Mouse (Mus musculus) limb, embryonic 13.5 days (tissue): ENCODE data around the gene Vwf. TPM values are rescaled to one million over a fixed set of nuclear protein-coding genes. Genes with fewer than 3 reads are reported as not detected.

ENCODE experiments used
- ATAC-seq: fragments of 200-750 bp; cut with Nextera tagmentation; 2 replicates; pipeline ENCODE4 v1.8.0; 2017; ENCODE audit warnings: low read depth, moderate number of reproducible peaks, moderate TSS enrichment; ENCODE audit not compliant: low FRiP score
- H3K27ac ChIP-seq: fragments of 300-500 bp; sonication (generic); 2 replicates; pipeline ENCODE4 v1.5.1; 2015; ENCODE audit warnings: inconsistent platforms, mild to moderate bottlenecking, moderate library complexity
- H3K27me3 ChIP-seq: fragments of 300-500 bp; sonication (generic); 2 replicates; pipeline ENCODE4 v1.6.1; 2015; ENCODE audit warnings: mild to moderate bottlenecking, inconsistent platforms
- H3K36me3 ChIP-seq: fragments of 300-500 bp; sonication (generic); 2 replicates; pipeline ENCODE4 v1.6.1; 2015; ENCODE audit warnings: inconsistent platforms, mild to moderate bottlenecking, moderate library complexity
- H3K4me1 ChIP-seq: fragments of 300-500 bp; sonication (generic); 2 replicates; pipeline ENCODE4 v1.6.1; 2015; ENCODE audit warnings: inconsistent platforms
- H3K4me2 ChIP-seq: fragments of 300-500 bp; sonication (generic); replicated peaks from 2 replicates; pipeline ENCODE4 v1.6.1; 2015; ENCODE audit warnings: inconsistent platforms, mild to moderate bottlenecking, moderate library complexity
- H3K4me3 ChIP-seq: fragments of 300-500 bp; sonication (generic); 2 replicates; pipeline ENCODE4 v1.5.1; 2015; ENCODE audit warnings: moderate library complexity, mild to moderate bottlenecking, inconsistent platforms
- H3K9ac ChIP-seq: fragments of 300-500 bp; sonication (generic); 2 replicates; pipeline ENCODE4 v1.6.1; 2015; ENCODE audit warnings: mild to moderate bottlenecking, inconsistent platforms
- H3K9me3 ChIP-seq: fragments of 300-500 bp; sonication (generic); 2 replicates; pipeline ENCODE4 v1.6.1; 2016; ENCODE audit warnings: inconsistent platforms
- WGBS: fragments of 180-500 bp; shearing (Covaris S2); methylation state at CpG from one replicate; pipeline ENCODE4 v1.1.7; 2015; 5-methylcytosine and 5-hydroxymethylcytosine counted together
- polyA plus RNA-seq: library from polyadenylated mRNA; unstranded; fragments of >200 nt; fragmentation: Nextera tagmentation; extraction: Ambion mirVana; gene quantifications from 2 replicates; pipeline ENCODE4 v1.2.1, GENCODE M21; 2015

Vwf gene
- polyA plus RNA-seq, 1 experiment from 2014 or later, result 6.9 TPM

GRCm38 (mm10) chr6:125591652-125592385 is 45.2 kb downstream of the Vwf start:
- H3K4me1 ChIP-seq, result 0 out of 2 replicates have a peak, but pooled peaks cover 9% of the 10 kb centered on the region
- H3K27me3 ChIP-seq, result no peaks in the 10 kb centered on the region
- H3K27ac ChIP-seq, result no peak overlapping the region
- WGBS, result 60% methylated on average over 8 of the region's 8 CpGs
- no peak overlapping the region for H3K4me3 ChIP-seq
- no peaks in the 10 kb centered on the region for H3K9me3 ChIP-seq
- no peak overlapping the region for H3K4me2 ChIP-seq
- no peak for ATAC-seq
- H3K9ac ChIP-seq, result no peak overlapping the region
- no peaks in the 10 kb centered on the region for H3K36me3 ChIP-seq

GRCm38 (mm10) chr6:125592536-125592935 is 46.0 kb downstream of the Vwf start:
- 0 out of 2 replicates have a peak, but pooled peaks cover 8% of the 10 kb centered on the region for H3K4me1 ChIP-seq
- H3K4me3 ChIP-seq, result no peak overlapping the region
- no peak overlapping the region for H3K27ac ChIP-seq
- H3K9ac ChIP-seq, result no peak overlapping the region
- ATAC-seq, result no peak
- H3K9me3 ChIP-seq, result no peaks in the 10 kb centered on the region
- no peaks in the 10 kb centered on the region for H3K36me3 ChIP-seq
- H3K4me2 ChIP-seq, result no peak overlapping the region
- 85% methylated on average over 6 of the region's 6 CpGs for WGBS
- H3K27me3 ChIP-seq, result no peaks in the 10 kb centered on the region

GRCm38 (mm10) chr6:125594311-125594710 is 47.7 kb downstream of the Vwf start:
- H3K27me3 ChIP-seq, result no peaks in the 10 kb centered on the region
- no peaks in the 10 kb centered on the region for H3K36me3 ChIP-seq
- 0 out of 2 replicates have a peak, but pooled peaks cover 4% of the 10 kb centered on the region for H3K4me1 ChIP-seq
- H3K4me2 ChIP-seq, result no peak overlapping the region
- ATAC-seq, result no peak
- WGBS, result 80% methylated on average over 4 of the region's 4 CpGs
- H3K4me3 ChIP-seq, result no peak overlapping the region
- no peak overlapping the region for H3K27ac ChIP-seq
- H3K9me3 ChIP-seq, result no peaks in the 10 kb centered on the region
- H3K9ac ChIP-seq, result no peak overlapping the region

GRCm38 (mm10) chr6:125594825-125595224 is 48.3 kb downstream of the Vwf start:
- no peak overlapping the region for H3K4me2 ChIP-seq
- H3K27ac ChIP-seq, result no peak overlapping the region
- no peaks in the 10 kb centered on the region for H3K9me3 ChIP-seq
- H3K4me1 ChIP-seq, result 0 out of 2 replicates have a peak, but pooled peaks cover 4% of the 10 kb centered on the region
- no peak for ATAC-seq
- H3K9ac ChIP-seq, result no peak overlapping the region
- no peaks in the 10 kb centered on the region for H3K27me3 ChIP-seq
- H3K4me3 ChIP-seq, result no peak overlapping the region
- no peaks in the 10 kb centered on the region for H3K36me3 ChIP-seq
- WGBS, result 25% methylated on average over 4 of the region's 4 CpGs

GRCm38 (mm10) chr6:125596701-125597318 is 50.2 kb downstream of the Vwf start:
- Histone ChIP-seq H3K27me3 (0 out of 2 replicates have a peak, but pooled peaks cover under 1% of the 10 kb centered on the region), H3K4me2 (no peak overlapping the region), H3K9ac (no peak overlapping the region), H3K36me3 (no peaks in the 10 kb centered on the region), H3K4me3 (no peak overlapping the region), H3K4me1 (0 out of 2 replicates have a peak, but pooled peaks cover 12% of the 10 kb centered on the region), H3K27ac (no peak overlapping the region), H3K9me3 (no peaks in the 10 kb centered on the region)
- no peak for ATAC-seq
- 76% methylated on average over 16 of the region's 16 CpGs for WGBS

- 0 out of 2 replicates have a peak, but pooled peaks cover 12% of the 10 kb centered on the region for H3K4me1 ChIP-seq
- ATAC-seq, result no peak
- H3K4me3 ChIP-seq, result no peak overlapping the region
- no peak overlapping the region for H3K4me2 ChIP-seq
- no peaks in the 10 kb centered on the region for H3K36me3 ChIP-seq
- peaks cover 8% of the 10 kb centered on the region; the same call in 1 of the 2 replicates for H3K27me3 ChIP-seq
- no peaks in the 10 kb centered on the region for H3K9me3 ChIP-seq
- WGBS, result 87% methylated on average over 4 of the region's 4 CpGs
- no peak overlapping the region for H3K9ac ChIP-seq
- no peak overlapping the region for H3K27ac ChIP-seq
Observed at GRCm38 (mm10) chr6:125597716-125598115, 51.1 kb downstream of the Vwf start.

GRCm38 (mm10) chr6:125600036-125600558 is 53.5 kb downstream of the Vwf start:
- H3K9ac ChIP-seq, result no peak overlapping the region
- H3K27ac ChIP-seq, result no peak overlapping the region
- ATAC-seq, result no peak
- 44% methylated on average over 9 of the region's 9 CpGs for WGBS
- no peaks in the 10 kb centered on the region for H3K9me3 ChIP-seq
- no peak overlapping the region for H3K4me2 ChIP-seq
- peaks cover 8% of the 10 kb centered on the region; the same call in 1 of the 2 replicates for H3K27me3 ChIP-seq
- no peak overlapping the region for H3K4me3 ChIP-seq
- peaks cover 21% of the 10 kb centered on the region; the same call in 1 of the 2 replicates for H3K4me1 ChIP-seq
- H3K36me3 ChIP-seq, result no peaks in the 10 kb centered on the region

GRCm38 (mm10) chr6:125600669-125601068 is 54.1 kb downstream of the Vwf start:
- H3K36me3 ChIP-seq, result no peaks in the 10 kb centered on the region
- H3K27ac ChIP-seq, result no peak overlapping the region
- H3K4me1 ChIP-seq, result peaks cover 19% of the 10 kb centered on the region; the same call in 1 of the 2 replicates
- H3K9ac ChIP-seq, result no peak overlapping the region
- H3K27me3 ChIP-seq, result peaks cover 8% of the 10 kb centered on the region; the same call in 1 of the 2 replicates
- H3K4me3 ChIP-seq, result no peak overlapping the region
- H3K9me3 ChIP-seq, result no peaks in the 10 kb centered on the region
- no peak overlapping the region for H3K4me2 ChIP-seq
- no peak for ATAC-seq
- WGBS, result 76% methylated on average over 8 of the region's 8 CpGs

- Histone ChIP-seq H3K9me3 (no peaks in the 10 kb centered on the region), H3K36me3 (no peaks in the 10 kb centered on the region), H3K27ac (no peak overlapping the region), H3K4me2 (no peak overlapping the region), H3K9ac (0 out of 2 replicates have a peak overlapping the region, but pooled peaks have one; percentile 5), H3K4me3 (no peak overlapping the region), H3K27me3 (peaks cover 8% of the 10 kb centered on the region; the same call in 1 of the 2 replicates), H3K4me1 (peaks cover 17% of the 10 kb centered on the region; the same call in 1 of the 2 replicates)
- 68% methylated on average over 4 of the region's 4 CpGs for WGBS
- no peak for ATAC-seq
Observed at GRCm38 (mm10) chr6:125601190-125601589, 54.6 kb downstream of the Vwf start.

GRCm38 (mm10) chr6:125601748-125602147 is 55.2 kb downstream of the Vwf start:
- Histone ChIP-seq H3K4me2 (no peak overlapping the region), H3K36me3 (no peaks in the 10 kb centered on the region), H3K4me3 (no peak overlapping the region), H3K9me3 (no peaks in the 10 kb centered on the region), H3K27me3 (peaks cover 8% of the 10 kb centered on the region; the same call in 1 of the 2 replicates), H3K9ac (no peak overlapping the region), H3K4me1 (peaks cover 17% of the 10 kb centered on the region; the same call in 1 of the 2 replicates), H3K27ac (no peak overlapping the region)
- ATAC-seq, result no peak
- WGBS, result 44% methylated on average over 5 of the region's 5 CpGs

GRCm38 (mm10) chr6:125602354-125602753 is 55.8 kb downstream of the Vwf start:
- Histone ChIP-seq H3K9me3 (no peaks in the 10 kb centered on the region), H3K4me3 (no peak overlapping the region), H3K4me1 (peaks cover 17% of the 10 kb centered on the region; the same call in 1 of the 2 replicates), H3K4me2 (no peak overlapping the region), H3K27me3 (peaks cover 8% of the 10 kb centered on the region; the same call in 1 of the 2 replicates), H3K27ac (peak overlapping the region; percentile 40; the same call in 1 of the 2 replicates), H3K9ac (no peak overlapping the region), H3K36me3 (no peaks in the 10 kb centered on the region)
- no peak for ATAC-seq
- 73% methylated on average over 5 of the region's 5 CpGs for WGBS

GRCm38 (mm10) chr6:125603234-125603633 is 56.7 kb downstream of the Vwf start:
- Histone ChIP-seq H3K4me1 (peaks cover 17% of the 10 kb centered on the region; the same call in 1 of the 2 replicates), H3K4me2 (peak overlapping the region; percentile 45), H3K27ac (no peak overlapping the region), H3K27me3 (peaks cover 11% of the 10 kb centered on the region), H3K9ac (no peak overlapping the region), H3K36me3 (no peaks in the 10 kb centered on the region), H3K9me3 (no peaks in the 10 kb centered on the region), H3K4me3 (no peak overlapping the region)
- 7% methylated on average over 18 of the region's 18 CpGs for WGBS
- ATAC-seq, result peak; percentile 21; the same call in 1 of the 2 replicates
